Mouse (Mus musculus): ENCODE data around the gene Vegfd. TPM values are rescaled to one million over a fixed set of nuclear protein-coding genes. Genes with fewer than 3 reads are reported as not detected.

The Vegfd gene
- polyA plus RNA-seq, 1 experiment from 2014 or later: 1.2 TPM

- H3K4me3 ChIP-seq (ENCODE audit: low read depth, low read length): no peak overlapping the region
- 80% methylated on average over 7 of the region's 7 CpGs for WGBS
- ATAC-seq: no peak
- no peaks in the 10 kb centered on the region for H3K36me3 ChIP-seq (ENCODE audit: control insufficient read depth, insufficient read depth)
- TF ChIP-seq CTCF (IDR thresholded peaks at IDR 0.05; ENCODE audit: low read depth): no peak
- no peaks in the 10 kb centered on the region for H3K27me3 ChIP-seq (replicated peaks; ENCODE audit: control insufficient read depth, insufficient read depth, low read length)
- no peak overlapping the region for H3K4me2 ChIP-seq (replicated peaks; ENCODE audit: low read depth)
- no peak overlapping the region for H3K9ac ChIP-seq (ENCODE audit: low read depth, low read length)
- no peaks in the 10 kb centered on the region for H3K9me3 ChIP-seq (ENCODE audit: control insufficient read depth)
- no peak overlapping the region for H3K27ac ChIP-seq (ENCODE audit: low read depth, low read length)
- no peaks in the 10 kb centered on the region for H3K4me1 ChIP-seq (replicated peaks; ENCODE audit: control insufficient read depth, insufficient read depth, low read length)
These were observed 66.3 kb downstream of the Vegfd start for GRCm38 (mm10) chrX:164439462-164439861.

GRCm38 (mm10) chrX:164440140-164440539 lies 67.0 kb downstream of the Vegfd start:
- Histone ChIP-seq H3K4me3 (ENCODE audit: low read depth, low read length) (no peak overlapping the region), H3K9ac (ENCODE audit: low read depth, low read length) (no peak overlapping the region), H3K9me3 (ENCODE audit: control insufficient read depth) (no peaks in the 10 kb centered on the region), H3K36me3 (ENCODE audit: control insufficient read depth, insufficient read depth) (no peaks in the 10 kb centered on the region), H3K27ac (ENCODE audit: low read depth, low read length) (no peak overlapping the region), H3K27me3 (replicated peaks; ENCODE audit: control insufficient read depth, insufficient read depth, low read length) (no peaks in the 10 kb centered on the region), H3K4me2 (replicated peaks; ENCODE audit: low read depth) (no peak overlapping the region), H3K4me1 (replicated peaks; ENCODE audit: control insufficient read depth, insufficient read depth, low read length) (no peaks in the 10 kb centered on the region)
- no peak for TF ChIP-seq CTCF (IDR thresholded peaks at IDR 0.05; ENCODE audit: low read depth)
- no peak for ATAC-seq
- WGBS: 50% methylated on average over 2 of the region's 2 CpGs

- no peaks in the 10 kb centered on the region for H3K9me3 ChIP-seq (ENCODE audit: control insufficient read depth)
- no peak overlapping the region for H3K27ac ChIP-seq (ENCODE audit: low read depth, low read length)
- no peak for ATAC-seq
- no peaks in the 10 kb centered on the region for H3K4me1 ChIP-seq (replicated peaks; ENCODE audit: control insufficient read depth, insufficient read depth, low read length)
- TF ChIP-seq CTCF (IDR thresholded peaks at IDR 0.05; ENCODE audit: low read depth): no peak
- H3K4me3 ChIP-seq (ENCODE audit: low read depth, low read length): no peak overlapping the region
- WGBS: 72% methylated on average over 3 of the region's 3 CpGs
- H3K27me3 ChIP-seq (replicated peaks; ENCODE audit: control insufficient read depth, insufficient read depth, low read length): no peaks in the 10 kb centered on the region
- no peak overlapping the region for H3K4me2 ChIP-seq (replicated peaks; ENCODE audit: low read depth)
- H3K36me3 ChIP-seq (ENCODE audit: control insufficient read depth, insufficient read depth): no peaks in the 10 kb centered on the region
- H3K9ac ChIP-seq (ENCODE audit: low read depth, low read length): no peak overlapping the region
These were observed 67.5 kb downstream of the Vegfd start for GRCm38 (mm10) chrX:164440703-164441102.

GRCm38 (mm10) chrX:164441306-164441705 lies 68.1 kb downstream of the Vegfd start:
- Histone ChIP-seq H3K36me3 (ENCODE audit: control insufficient read depth, insufficient read depth) (no peaks in the 10 kb centered on the region), H3K9ac (ENCODE audit: low read depth, low read length) (no peak overlapping the region), H3K27ac (ENCODE audit: low read depth, low read length) (no peak overlapping the region), H3K4me1 (replicated peaks; ENCODE audit: control insufficient read depth, insufficient read depth, low read length) (no peaks in the 10 kb centered on the region), H3K9me3 (ENCODE audit: control insufficient read depth) (no peaks in the 10 kb centered on the region), H3K4me2 (replicated peaks; ENCODE audit: low read depth) (no peak overlapping the region), H3K27me3 (replicated peaks; ENCODE audit: control insufficient read depth, insufficient read depth, low read length) (no peaks in the 10 kb centered on the region), H3K4me3 (ENCODE audit: low read depth, low read length) (no peak overlapping the region)
- WGBS: 65% methylated on average over 3 of the region's 3 CpGs
- no peak for ATAC-seq
- no peak for TF ChIP-seq CTCF (IDR thresholded peaks at IDR 0.05; ENCODE audit: low read depth)

GRCm38 (mm10) chrX:164445601-164446000 lies 72.4 kb downstream of the Vegfd start:
- no peak for TF ChIP-seq CTCF (IDR thresholded peaks at IDR 0.05; ENCODE audit: low read depth)
- Histone ChIP-seq H3K9me3 (ENCODE audit: control insufficient read depth) (no peaks in the 10 kb centered on the region), H3K36me3 (ENCODE audit: control insufficient read depth, insufficient read depth) (no peaks in the 10 kb centered on the region), H3K4me3 (ENCODE audit: low read depth, low read length) (no peak overlapping the region), H3K9ac (ENCODE audit: low read depth, low read length) (no peak overlapping the region), H3K27ac (ENCODE audit: low read depth, low read length) (no peak overlapping the region), H3K27me3 (replicated peaks; ENCODE audit: control insufficient read depth, insufficient read depth, low read length) (no peaks in the 10 kb centered on the region), H3K4me1 (replicated peaks; ENCODE audit: control insufficient read depth, insufficient read depth, low read length) (no peaks in the 10 kb centered on the region), H3K4me2 (replicated peaks; ENCODE audit: low read depth) (no peak overlapping the region)
- 64% methylated on average over 12 of the region's 12 CpGs for WGBS
- ATAC-seq: no peak

- H3K4me1 ChIP-seq (replicated peaks; ENCODE audit: control insufficient read depth, insufficient read depth, low read length): no peaks in the 10 kb centered on the region
- no peak overlapping the region for H3K27ac ChIP-seq (ENCODE audit: low read depth, low read length)
- H3K9ac ChIP-seq (ENCODE audit: low read depth, low read length): no peak overlapping the region
- H3K9me3 ChIP-seq (ENCODE audit: control insufficient read depth): no peaks in the 10 kb centered on the region
- H3K4me3 ChIP-seq (ENCODE audit: low read depth, low read length): no peak overlapping the region
- H3K36me3 ChIP-seq (ENCODE audit: control insufficient read depth, insufficient read depth): no peaks in the 10 kb centered on the region
- WGBS: 70% methylated on average over 10 of the region's 10 CpGs
- no peak overlapping the region for H3K4me2 ChIP-seq (replicated peaks; ENCODE audit: low read depth)
- H3K27me3 ChIP-seq (replicated peaks; ENCODE audit: control insufficient read depth, insufficient read depth, low read length): no peaks in the 10 kb centered on the region
- ATAC-seq: peak; percentile 74
- peak; percentile 51 for TF ChIP-seq CTCF (IDR thresholded peaks at IDR 0.05; ENCODE audit: low read depth)
These were observed 73.0 kb downstream of the Vegfd start for GRCm38 (mm10) chrX:164446106-164446551.
